Mouse (Mus musculus) midbrain, embryonic 16.5 days (tissue): ENCODE results near the gene Axdnd1. TPM values are rescaled to one million over a fixed set of nuclear protein-coding genes. Genes with fewer than 3 reads are reported as not detected.
A peak's percentile ranks its signal among the peaks of the same experiment; 100 is the strongest.

Experiments used
- ATAC-seq: fragments of 200-750 bp; cut with Nextera tagmentation; 2 replicates; pipeline ENCODE4 v1.8.0; 2017; ENCODE audit warnings: moderate TSS enrichment
- H3K27ac ChIP-seq: fragments of 300-500 bp; sonication (generic); 2 replicates; pipeline ENCODE4 v1.5.1; 2014; ENCODE audit warnings: mild to moderate bottlenecking, low read length, mixed read lengths
- H3K27me3 ChIP-seq: fragments of 300-500 bp; sonication (generic); 2 replicates; pipeline ENCODE4 v1.6.1; 2014; ENCODE audit warnings: low read depth, low read length, mixed read lengths; ENCODE audit not compliant: control insufficient read depth, insufficient read depth
- H3K36me3 ChIP-seq: fragments of 300-500 bp; sonication (generic); 2 replicates; pipeline ENCODE4 v1.6.1; 2014; ENCODE audit warnings: mild to moderate bottlenecking, low read length, moderate library complexity, mixed read lengths; ENCODE audit not compliant: control insufficient read depth, insufficient read depth
- H3K4me1 ChIP-seq: fragments of 300-500 bp; sonication (generic); 2 replicates; pipeline ENCODE4 v1.6.1; 2014; ENCODE audit warnings: mild to moderate bottlenecking, low read length, mixed read lengths; ENCODE audit not compliant: control insufficient read depth, insufficient read depth
- H3K4me2 ChIP-seq: fragments of 300-500 bp; sonication (generic); 2 replicates; pipeline ENCODE4 v1.6.1; 2014; ENCODE audit warnings: mild to moderate bottlenecking, low read length, mixed read lengths
- H3K4me3 ChIP-seq: fragments of 300-500 bp; sonication (generic); 2 replicates; pipeline ENCODE4 v1.5.1; 2014; ENCODE audit warnings: low read depth, mild to moderate bottlenecking, low read length, moderate library complexity, mixed read lengths
- H3K9ac ChIP-seq: fragments of 300-500 bp; sonication (generic); 2 replicates; pipeline ENCODE4 v1.6.1; 2014; ENCODE audit warnings: low read depth, low read length, mixed read lengths
- H3K9me3 ChIP-seq: fragments of 300-500 bp; sonication (generic); replicated peaks from 2 replicates; pipeline ENCODE4 v1.6.1; 2014; ENCODE audit warnings: mild to moderate bottlenecking, low read length, mixed read lengths; ENCODE audit not compliant: control insufficient read depth, poor library complexity, severe bottlenecking
- WGBS: fragments of 180-500 bp; shearing (Covaris S2); extraction: QIAGEN DNeasy Blood & Tissue Kit; methylation state at CpG from one replicate; pipeline ENCODE4 v1.1.7; 2014; 5-methylcytosine and 5-hydroxymethylcytosine counted together
- polyA plus RNA-seq: library from polyadenylated mRNA; unstranded; fragments of >200 nt; fragmentation: Nextera tagmentation; extraction: Ambion mirVana; gene quantifications from 2 replicates; pipeline ENCODE4 v1.2.1, GENCODE M21; 2015

Gene Axdnd1
- polyA plus RNA-seq, result 0.10 and 0.24 TPM in 2 replicates

GRCm38 (mm10) chr1:156420671-156421297, at the start of gene Axdnd1:
Gene Axdnd1 (minus strand): TSS chr1:156421159.
- peak; percentile 97 for ATAC-seq
- H3K9me3 ChIP-seq, result no peaks in the 10 kb centered on the region
- H3K4me1 ChIP-seq, result peaks cover 5% of the 10 kb centered on the region; the same call in 1 of the 2 replicates
- H3K4me3 ChIP-seq, result peak within 1 kb of the TSS; percentile 62
- H3K9ac ChIP-seq, result peak within 1 kb of the TSS; percentile 62
- no peaks in the 10 kb centered on the region for H3K36me3 ChIP-seq
- peak within 1 kb of the TSS; percentile 14; the same call in 1 of the 2 replicates for H3K27ac ChIP-seq
- WGBS, result under 1% methylated on average over 44 of the region's 44 CpGs
- H3K27me3 ChIP-seq, result no peaks in the 10 kb centered on the region
- peak within 1 kb of the TSS; percentile 87 for H3K4me2 ChIP-seq

- H3K4me3 ChIP-seq, result no peak overlapping the region
- H3K9ac ChIP-seq, result no peak overlapping the region
- H3K4me1 ChIP-seq, result peaks cover 9% of the 10 kb centered on the region
- H3K9me3 ChIP-seq, result no peaks in the 10 kb centered on the region; the same call in 1 of the 2 replicates
- H3K27me3 ChIP-seq, result no peaks in the 10 kb centered on the region
- no peak for ATAC-seq
- H3K4me2 ChIP-seq, result no peak overlapping the region
- peaks cover 5% of the 10 kb centered on the region; the same call in 1 of the 2 replicates for H3K36me3 ChIP-seq
- H3K27ac ChIP-seq, result no peak overlapping the region
- 73% methylated on average over 7 of the region's 7 CpGs for WGBS
Observed at GRCm38 (mm10) chr1:156470557-156470956, 49.6 kb upstream of the Axdnd1 start.

DNA sequence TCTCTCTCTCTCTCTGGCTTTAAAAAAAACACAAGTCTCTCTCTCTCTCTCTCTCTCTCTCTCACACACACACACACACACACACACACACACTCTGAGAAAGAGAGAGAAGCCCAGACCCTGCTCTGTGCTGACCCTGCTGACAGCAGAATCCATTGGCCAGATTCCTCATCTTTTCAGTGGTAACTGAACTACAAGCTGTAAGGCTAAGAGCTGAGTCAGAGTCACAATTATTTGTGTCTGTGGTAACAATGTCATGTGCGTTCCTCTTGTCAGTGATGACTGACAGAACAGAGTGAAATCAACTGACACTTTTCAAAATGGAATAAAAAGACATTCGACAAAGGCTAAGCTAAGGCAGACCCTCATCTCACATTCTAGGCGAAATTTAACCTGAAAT, 47.6 kb upstream of the Axdnd1 start:
- WGBS, result 81% methylated on average over 3 of the region's 3 CpGs
- Histone ChIP-seq H3K4me1 (peaks cover 9% of the 10 kb centered on the region), H3K27me3 (no peaks in the 10 kb centered on the region), H3K4me3 (no peak overlapping the region), H3K36me3 (peaks cover 5% of the 10 kb centered on the region; the same call in 1 of the 2 replicates), H3K4me2 (no peak overlapping the region), H3K27ac (no peak overlapping the region), H3K9ac (no peak overlapping the region), H3K9me3 (no peaks in the 10 kb centered on the region; the same call in 1 of the 2 replicates)
- no peak for ATAC-seq

GRCm38 (mm10) chr1:156467655-156468255, 46.8 kb upstream of the Axdnd1 start:
- Histone ChIP-seq H3K27me3 (no peaks in the 10 kb centered on the region), H3K36me3 (peaks cover 5% of the 10 kb centered on the region; the same call in 1 of the 2 replicates), H3K4me3 (no peak overlapping the region), H3K9me3 (no peaks in the 10 kb centered on the region; the same call in 1 of the 2 replicates), H3K4me2 (no peak overlapping the region), H3K9ac (no peak overlapping the region), H3K27ac (no peak overlapping the region), H3K4me1 (peaks cover 2% of the 10 kb centered on the region; the same call in 1 of the 2 replicates)
- 87% methylated on average over 12 of the region's 12 CpGs for WGBS
- ATAC-seq, result no peak

DNA sequence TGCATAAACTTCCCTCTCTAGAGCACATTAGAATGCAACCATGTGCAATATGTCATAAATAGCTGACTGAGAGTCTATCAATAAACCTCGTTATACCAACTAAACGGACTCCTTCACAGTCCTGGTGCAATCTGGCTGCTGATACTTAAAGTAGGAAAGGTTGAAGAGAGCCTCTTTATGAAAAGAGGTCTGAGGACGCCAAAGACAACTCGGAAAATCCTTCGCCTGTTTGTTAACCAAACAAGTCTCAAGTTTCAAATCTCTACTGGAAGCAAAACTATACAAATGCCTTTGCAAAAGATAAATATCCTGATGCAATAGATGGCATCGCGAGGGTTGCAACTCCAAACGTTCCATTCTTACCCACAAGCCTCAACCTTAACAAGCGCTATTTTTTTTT, 44.0 kb upstream of the Axdnd1 start:
- Histone ChIP-seq H3K27ac (no peak overlapping the region), H3K4me1 (no peaks in the 10 kb centered on the region), H3K9me3 (no peaks in the 10 kb centered on the region; the same call in 1 of the 2 replicates), H3K27me3 (no peaks in the 10 kb centered on the region), H3K36me3 (peaks cover 5% of the 10 kb centered on the region; the same call in 1 of the 2 replicates), H3K4me2 (no peak overlapping the region), H3K9ac (no peak overlapping the region), H3K4me3 (no peak overlapping the region)
- ATAC-seq, result no peak
- WGBS, result 88% methylated on average over 9 of the region's 9 CpGs

DNA sequence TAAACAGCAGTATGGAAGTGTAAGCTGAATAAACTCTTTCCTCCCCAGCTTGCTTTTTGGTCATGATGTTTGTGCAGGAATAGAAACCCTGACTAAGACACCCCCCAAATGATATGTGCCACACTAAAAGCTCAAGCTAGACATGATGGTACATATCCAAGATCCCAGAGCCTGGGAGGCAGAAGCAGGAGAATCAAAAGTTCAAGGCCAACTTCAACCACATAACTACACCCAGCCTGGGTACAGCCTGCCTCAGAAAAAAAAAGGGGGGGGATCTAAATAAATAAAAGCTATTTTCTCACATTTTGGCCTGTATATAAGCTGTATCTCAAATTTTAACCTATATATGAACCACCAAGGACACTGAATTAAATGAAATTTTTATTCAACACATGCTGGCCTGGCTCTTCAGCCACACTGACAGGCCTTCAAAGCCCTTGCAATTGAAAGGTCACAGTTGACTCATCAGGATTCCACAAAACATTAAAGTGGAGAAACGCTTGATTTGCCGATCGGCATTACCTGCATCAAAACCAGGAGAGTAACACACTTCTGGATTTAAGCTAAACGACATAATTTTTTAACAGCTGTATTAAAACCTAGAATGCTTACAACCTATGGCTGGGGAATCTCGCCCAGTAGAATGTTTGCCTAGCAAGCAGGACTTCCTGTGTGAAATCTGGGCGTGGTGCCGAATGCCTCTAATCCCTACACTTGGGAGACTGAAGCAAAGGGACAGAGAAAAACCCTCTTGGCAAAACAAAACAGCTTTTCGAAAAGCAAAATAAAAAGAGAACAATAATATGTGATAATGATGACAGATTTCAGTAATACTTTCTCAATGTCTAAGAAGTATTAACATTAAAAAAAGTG, 43.3 kb upstream of the Axdnd1 start:
- Histone ChIP-seq H3K4me3 (no peak overlapping the region), H3K4me1 (no peaks in the 10 kb centered on the region), H3K36me3 (peaks cover 5% of the 10 kb centered on the region; the same call in 1 of the 2 replicates), H3K4me2 (no peak overlapping the region), H3K9me3 (no peaks in the 10 kb centered on the region; the same call in 1 of the 2 replicates), H3K9ac (no peak overlapping the region), H3K27ac (no peak overlapping the region), H3K27me3 (no peaks in the 10 kb centered on the region)
- 88% methylated on average over 8 of the region's 8 CpGs for WGBS
- no peak for ATAC-seq

GRCm38 (mm10) chr1:156462273-156462991, 41.5 kb upstream of the Axdnd1 start:
- Histone ChIP-seq H3K36me3 (peaks cover 5% of the 10 kb centered on the region; the same call in 1 of the 2 replicates), H3K27ac (no peak overlapping the region), H3K27me3 (no peaks in the 10 kb centered on the region), H3K4me2 (no peak overlapping the region), H3K4me1 (no peaks in the 10 kb centered on the region), H3K9me3 (no peaks in the 10 kb centered on the region), H3K9ac (no peak overlapping the region), H3K4me3 (no peak overlapping the region)
- 88% methylated on average over 12 of the region's 12 CpGs for WGBS
- no peak for ATAC-seq

GRCm38 (mm10) chr1:156461036-156461435, 40.1 kb upstream of the Axdnd1 start:
- no peaks in the 10 kb centered on the region for H3K9me3 ChIP-seq
- 93% methylated on average over 6 of the region's 6 CpGs for WGBS
- H3K4me3 ChIP-seq, result no peak overlapping the region
- no peak overlapping the region for H3K4me2 ChIP-seq
- no peak for ATAC-seq
- no peaks in the 10 kb centered on the region for H3K4me1 ChIP-seq
- no peaks in the 10 kb centered on the region for H3K27me3 ChIP-seq
- H3K9ac ChIP-seq, result no peak overlapping the region
- no peak overlapping the region for H3K27ac ChIP-seq
- H3K36me3 ChIP-seq, result peaks cover 2% of the 10 kb centered on the region; the same call in 1 of the 2 replicates
